Mouse (Mus musculus) heart, postnatal 0 days (tissue): ENCODE measurements at regions not wholly inside any gene's neighbourhood (a gene's known extent, or its start where the extent isn't known, plus 50 kb on each side); places are given as distances from the start of the nearest gene placed in this dataset.

Experiments used
- ATAC-seq: fragments of 200-750 bp; cut with Nextera tagmentation; 2 replicates; pipeline ENCODE4 v1.8.0; 2017; ENCODE audit warnings: low read depth, moderate number of reproducible peaks, moderate library complexity; ENCODE audit not compliant: insufficient read depth
- DNase-seq: peaks from one replicate; pipeline ENCODE4 v3.0.0-alpha.2; 2016; ENCODE audit warnings: low spot score
- H3K27ac ChIP-seq: fragments of 300-500 bp; sonication (generic); 2 replicates; pipeline ENCODE4 v1.5.1; 2014; ENCODE audit warnings: low read depth, mild to moderate bottlenecking
- H3K27me3 ChIP-seq: fragments of 300-500 bp; sonication (generic); 2 replicates; pipeline ENCODE4 v1.6.1; 2014; ENCODE audit warnings: low read length, mixed read lengths; ENCODE audit not compliant: control insufficient read depth, insufficient read depth
- H3K36me3 ChIP-seq: fragments of 300-500 bp; sonication (generic); replicated peaks from 2 replicates; pipeline ENCODE4 v1.6.1; 2014; ENCODE audit warnings: low read length, mixed read lengths; ENCODE audit not compliant: control insufficient read depth, insufficient read depth
- H3K4me1 ChIP-seq: fragments of 300-500 bp; sonication (generic); 2 replicates; pipeline ENCODE4 v1.6.1; 2014; ENCODE audit warnings: antibody characterized with exemption; ENCODE audit not compliant: control insufficient read depth, insufficient read depth
- H3K4me2 ChIP-seq: fragments of 300-500 bp; sonication (generic); 2 replicates; pipeline ENCODE4 v1.6.1; 2014; ENCODE audit warnings: low read depth, mild to moderate bottlenecking, low read length, moderate library complexity
- H3K4me3 ChIP-seq: fragments of 300-500 bp; sonication (generic); 2 replicates; pipeline ENCODE4 v1.5.1; 2014; ENCODE audit warnings: low read depth, low read length
- H3K9ac ChIP-seq: fragments of 300-500 bp; sonication (generic); replicated peaks from 2 replicates; pipeline ENCODE4 v1.6.1; 2014; ENCODE audit warnings: low read depth, low read length, mixed read lengths
- H3K9me3 ChIP-seq: fragments of 300-500 bp; sonication (generic); replicated peaks from 2 replicates; pipeline ENCODE4 v1.6.1; 2016; ENCODE audit warnings: low read length; ENCODE audit not compliant: control insufficient read depth
- CTCF ChIP-seq: IDR thresholded peaks from 2 replicates; pipeline ENCODE4 v1.5.1; 2016; ENCODE audit warnings: antibody characterized with exemption, control low read depth, low read depth
- EP300 ChIP-seq: IDR thresholded peaks from 2 replicates; pipeline ENCODE4 v1.6.1; 2016; ENCODE audit warnings: antibody characterized with exemption, low read depth
- WGBS: fragments of 180-500 bp; shearing (Covaris S2); extraction: QIAGEN DNeasy Blood & Tissue Kit; methylation state at CpG from one replicate; pipeline ENCODE4 v1.1.7; 2014; 5-methylcytosine and 5-hydroxymethylcytosine counted together

DNA sequence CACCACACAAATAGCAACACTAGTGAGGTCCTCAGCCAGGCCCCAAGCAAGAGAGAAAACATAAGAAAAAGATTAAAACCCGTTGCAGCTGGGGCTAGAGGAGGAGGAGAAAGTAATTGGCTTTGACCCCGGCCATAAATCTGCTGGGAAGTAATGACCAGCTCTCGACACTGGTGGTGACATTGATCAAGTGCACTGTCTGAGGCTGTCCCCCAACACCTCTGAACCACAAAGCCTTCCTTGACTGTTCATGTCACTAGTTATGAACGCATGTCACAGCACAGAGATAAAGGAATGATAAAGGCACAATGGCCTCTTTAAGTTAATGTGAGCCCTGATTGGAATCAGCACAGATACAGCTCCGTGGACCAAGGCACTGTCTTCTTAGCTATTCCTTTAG is 640.1 kb downstream of the Dok5 start:
- H3K27ac ChIP-seq, result no peak overlapping the region
- H3K4me1 ChIP-seq, result 0 out of 2 replicates have a peak, but pooled peaks cover 7% of the 10 kb centered on the region
- 18% methylated on average over 5 of the region's 5 CpGs for WGBS
- no peak for DNase-seq
- no peak overlapping the region for H3K9ac ChIP-seq
- H3K4me2 ChIP-seq, result no peak overlapping the region
- no peaks in the 10 kb centered on the region for H3K27me3 ChIP-seq
- TF ChIP-seq CTCF (no peak), EP300 (no peak)
- H3K4me3 ChIP-seq, result no peak overlapping the region
- H3K36me3 ChIP-seq, result no peaks in the 10 kb centered on the region
- no peaks in the 10 kb centered on the region for H3K9me3 ChIP-seq
- no peak for ATAC-seq

- H3K4me2 ChIP-seq, result no peak overlapping the region
- no peak overlapping the region for H3K9ac ChIP-seq
- H3K36me3 ChIP-seq, result no peaks in the 10 kb centered on the region
- H3K27me3 ChIP-seq, result no peaks in the 10 kb centered on the region
- TF ChIP-seq CTCF (no peak), EP300 (no peak)
- no peak overlapping the region for H3K27ac ChIP-seq
- H3K4me1 ChIP-seq, result no peaks in the 10 kb centered on the region
- no peak overlapping the region for H3K4me3 ChIP-seq
- DNase-seq (no peak), ATAC-seq (no peak)
- no peaks in the 10 kb centered on the region; the same call in 1 of the 2 replicates for H3K9me3 ChIP-seq
- 56% methylated on average over 8 of the region's 8 CpGs for WGBS
These were observed 633.9 kb downstream of the Dok5 start for GRCm38 (mm10) chr2:171365553-171365952.

DNA sequence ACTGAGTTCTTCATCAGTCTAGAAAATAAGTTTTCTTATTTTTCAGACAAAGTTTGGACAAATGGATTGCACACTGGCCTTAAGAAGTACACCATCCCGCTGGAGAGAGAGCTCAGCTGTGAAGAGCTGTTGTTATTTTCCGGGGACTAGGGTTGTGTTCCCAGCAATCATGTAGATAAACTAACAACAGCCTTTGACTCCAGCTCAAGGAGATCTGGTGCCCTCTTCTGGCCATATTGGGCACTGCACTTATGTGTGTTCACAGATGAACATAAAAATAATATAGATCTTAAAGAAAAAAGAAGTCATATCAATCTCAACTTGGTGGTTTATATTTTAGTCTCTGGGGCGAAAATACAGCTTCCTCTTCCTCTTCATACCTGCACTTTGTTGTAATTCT is 633.0 kb downstream of the Dok5 start:
- H3K36me3 ChIP-seq, result no peaks in the 10 kb centered on the region
- ATAC-seq (no peak), DNase-seq (no peak)
- no peaks in the 10 kb centered on the region for H3K4me1 ChIP-seq
- H3K4me3 ChIP-seq, result no peak overlapping the region
- no peaks in the 10 kb centered on the region for H3K27me3 ChIP-seq
- no peak for TF ChIP-seq EP300
- peak; percentile 15 for TF ChIP-seq CTCF
- H3K27ac ChIP-seq, result no peak overlapping the region
- no peaks in the 10 kb centered on the region; the same call in 1 of the 2 replicates for H3K9me3 ChIP-seq
- no peak overlapping the region for H3K4me2 ChIP-seq
- H3K9ac ChIP-seq, result no peak overlapping the region
- 76% methylated on average over 3 of the region's 3 CpGs for WGBS

DNA sequence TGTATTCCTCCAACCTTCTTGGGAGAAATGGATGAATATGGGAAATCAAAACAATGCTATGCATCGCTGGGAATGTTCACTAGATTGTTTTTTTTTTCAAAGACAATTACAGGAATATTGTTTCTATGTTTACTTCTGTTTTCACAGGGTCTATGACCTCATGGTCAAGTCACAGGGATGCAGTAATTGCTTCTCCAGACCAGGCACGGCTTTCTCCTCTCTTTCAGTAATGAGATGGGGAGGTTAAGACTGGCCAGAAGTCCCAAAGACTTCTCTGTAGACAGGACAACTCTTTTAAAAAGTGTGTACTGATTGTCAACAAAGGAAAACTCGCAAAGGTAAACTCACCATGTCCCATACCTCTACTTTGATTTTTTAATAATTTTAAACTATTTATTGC is 631.8 kb downstream of the Dok5 start:
- ATAC-seq, result no peak
- 62% methylated on average over 3 of the region's 3 CpGs for WGBS

DNA sequence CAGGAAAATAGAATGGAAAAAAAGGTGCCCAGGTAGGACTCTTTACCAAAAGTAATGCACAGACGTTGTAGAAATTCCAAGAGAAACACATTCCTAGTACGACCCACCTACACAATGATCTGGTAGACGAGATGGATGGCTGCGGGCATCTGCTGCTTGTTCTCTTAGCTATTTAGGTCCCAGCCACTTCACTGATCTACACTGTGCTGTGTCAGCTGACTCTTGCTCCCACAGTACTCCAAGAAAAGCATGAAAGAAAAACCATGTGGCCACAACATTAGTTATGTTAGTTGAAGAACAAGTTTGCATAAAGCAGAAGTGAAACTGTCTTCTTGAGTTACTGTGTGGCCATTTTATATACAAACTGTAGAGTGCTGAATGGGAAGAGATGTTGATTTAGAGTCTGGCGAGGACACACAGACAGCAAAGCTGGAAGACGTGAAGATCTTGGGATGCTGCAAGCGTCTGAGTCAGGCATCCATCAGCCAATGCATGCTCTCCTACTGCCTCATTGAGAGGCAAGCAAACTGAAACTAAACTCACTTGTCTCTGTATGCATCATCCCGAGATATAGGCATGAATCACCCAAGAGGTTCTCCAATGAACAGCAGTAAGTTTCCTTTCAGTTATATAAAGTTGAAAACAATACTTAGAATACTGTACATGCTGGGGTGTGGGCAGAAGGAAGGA is 626.6 kb downstream of the Dok5 start:
- 57% methylated on average over 8 of the region's 8 CpGs for WGBS
- H3K36me3 ChIP-seq, result no peaks in the 10 kb centered on the region
- H3K9ac ChIP-seq, result no peak overlapping the region
- no peak for ATAC-seq
- H3K4me1 ChIP-seq, result no peaks in the 10 kb centered on the region
- H3K27me3 ChIP-seq, result no peaks in the 10 kb centered on the region
- H3K9me3 ChIP-seq, result 0 out of 2 replicates have a peak, but pooled peaks cover 3% of the 10 kb centered on the region
- no peak overlapping the region for H3K4me3 ChIP-seq
- no peak overlapping the region for H3K4me2 ChIP-seq
- TF ChIP-seq CTCF (no peak), EP300 (no peak)
- no peak for DNase-seq
- H3K27ac ChIP-seq, result no peak overlapping the region

More for the DNA sequence above, 631.8 kb downstream of the Dok5 start:
- Histone ChIP-seq H3K27ac (no peak overlapping the region), H3K9ac (no peak overlapping the region), H3K4me3 (no peak overlapping the region), H3K27me3 (no peaks in the 10 kb centered on the region), H3K9me3 (no peaks in the 10 kb centered on the region; the same call in 1 of the 2 replicates), H3K4me2 (no peak overlapping the region), H3K36me3 (no peaks in the 10 kb centered on the region), H3K4me1 (no peaks in the 10 kb centered on the region)
- TF ChIP-seq CTCF (no peak), EP300 (no peak)
- DNase-seq, result no peak

DNA sequence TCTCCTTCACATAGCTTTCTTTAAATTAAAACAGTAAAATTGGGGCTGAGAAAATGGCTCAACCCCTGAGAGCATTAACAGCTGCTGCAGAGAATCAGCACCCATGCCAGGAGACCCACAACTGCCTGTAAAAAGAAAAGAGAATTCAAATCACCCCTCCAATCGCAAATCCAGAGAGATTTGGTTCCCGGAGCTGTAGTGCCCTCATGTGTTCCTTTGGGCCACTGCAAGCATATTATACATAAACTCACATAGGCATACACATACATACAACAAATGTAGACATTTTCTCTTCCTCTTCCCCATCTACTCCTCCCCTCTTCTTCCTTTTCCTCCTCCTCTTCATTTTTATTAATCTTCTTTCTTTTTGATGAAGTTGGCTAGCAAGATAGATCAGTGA is 616.5 kb downstream of the Dok5 start:
- no peaks in the 10 kb centered on the region for H3K9me3 ChIP-seq
- no peaks in the 10 kb centered on the region for H3K27me3 ChIP-seq
- no peak for ATAC-seq

More for the DNA sequence above, 616.5 kb downstream of the Dok5 start:
- no peak for TF ChIP-seq EP300
- no peak for TF ChIP-seq CTCF
- no peak overlapping the region for H3K9ac ChIP-seq
- 83% methylated on average over 2 of the region's 2 CpGs for WGBS
- H3K4me1 ChIP-seq, result no peaks in the 10 kb centered on the region
- H3K4me3 ChIP-seq, result no peak overlapping the region
- DNase-seq, result no peak
- H3K27ac ChIP-seq, result no peak overlapping the region
- no peak overlapping the region for H3K4me2 ChIP-seq
- H3K36me3 ChIP-seq, result no peaks in the 10 kb centered on the region
